Mouse (Mus musculus): ENCODE measurements around the gene Ube3a. TPM values are rescaled to one million over a fixed set of nuclear protein-coding genes. Genes with fewer than 3 reads are reported as not detected.

The Ube3a gene
- polyA plus RNA-seq, 1 experiment: 76.7 TPM

DNA sequence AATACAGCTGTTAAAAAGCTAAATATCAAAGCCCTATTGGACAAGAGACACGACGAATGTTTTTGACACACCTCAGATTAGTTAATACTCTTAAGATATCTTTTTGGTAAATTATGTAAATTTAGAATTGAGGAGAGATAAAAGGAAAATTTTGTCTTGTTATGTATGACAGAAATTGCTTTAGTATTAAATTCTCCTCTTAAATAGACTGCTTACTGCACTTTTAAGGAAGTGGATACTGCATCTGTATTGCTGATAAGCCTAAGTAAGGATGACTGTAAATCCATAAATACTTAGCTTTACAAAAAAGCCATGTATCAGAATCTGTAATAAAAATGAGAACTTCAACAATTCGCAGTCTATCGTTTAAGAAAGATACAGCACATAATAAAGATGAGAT is 1.8 kb downstream of the Ube3a start:
- H3K27me3 ChIP-seq (ENCODE audit: control insufficient read depth, insufficient read depth, low read length): no peaks in the 10 kb centered on the region
- no peaks in the 10 kb centered on the region for H3K36me3 ChIP-seq (ENCODE audit: control insufficient read depth, insufficient read depth, low read length)
- WGBS: 11% methylated on average over 4 of the region's 4 CpGs
- no peak overlapping the region for H3K27ac ChIP-seq (ENCODE audit: insufficient read depth, low read length)
- peaks cover 3% of the 10 kb centered on the region; the same call in 1 of the 2 replicates for H3K4me1 ChIP-seq (ENCODE audit: control insufficient read depth, insufficient read depth, insufficient read length)
- DNase-seq (ENCODE audit: low read depth in 1 of 2, low spot score in 2 of 2): no peak
- TF ChIP-seq CTCF (IDR thresholded peaks at IDR 0.05; ENCODE audit: extremely low read depth, insufficient read depth, insufficient read length, insufficient replicate concordance) (no peak), POLR2A (IDR thresholded peaks at IDR 0.05; ENCODE audit: low read depth, low read length) (no peak)
- H3K4me3 ChIP-seq (ENCODE audit: extremely low read depth, insufficient read depth, insufficient read length): no peak overlapping the region

DNA sequence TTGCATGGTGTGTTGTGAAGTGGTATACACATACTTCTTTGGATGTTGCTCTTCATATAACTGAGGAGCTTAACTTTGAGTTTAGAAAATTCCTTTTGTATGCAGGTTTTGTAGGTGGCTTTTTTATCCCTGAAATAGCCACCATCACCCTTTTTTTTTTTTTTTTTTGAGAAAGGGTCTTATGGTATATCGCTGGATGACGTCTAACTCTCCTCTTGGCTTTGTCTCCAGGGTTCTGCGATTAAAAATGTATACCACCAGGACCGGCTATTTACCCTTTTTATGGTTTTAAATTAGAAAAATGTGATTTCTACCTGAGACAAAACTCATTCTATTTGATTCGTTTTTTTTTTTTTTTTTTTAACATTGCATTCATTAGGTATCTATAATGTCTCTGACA is 2.2 kb downstream of the Ube3a start:
- Histone ChIP-seq H3K4me1 (ENCODE audit: control insufficient read depth, insufficient read depth, insufficient read length) (peaks cover 3% of the 10 kb centered on the region; the same call in 1 of the 2 replicates), H3K36me3 (ENCODE audit: control insufficient read depth, insufficient read depth, low read length) (no peaks in the 10 kb centered on the region), H3K27ac (ENCODE audit: insufficient read depth, low read length) (no peak overlapping the region), H3K27me3 (ENCODE audit: control insufficient read depth, insufficient read depth, low read length) (no peaks in the 10 kb centered on the region), H3K4me3 (ENCODE audit: extremely low read depth, insufficient read depth, insufficient read length) (no peak overlapping the region)
- TF ChIP-seq CTCF (IDR thresholded peaks at IDR 0.05; ENCODE audit: extremely low read depth, insufficient read depth, insufficient read length, insufficient replicate concordance) (no peak), POLR2A (IDR thresholded peaks at IDR 0.05; ENCODE audit: low read depth, low read length) (no peak)
- WGBS: 73% methylated on average over 5 of the region's 5 CpGs
- no peak for DNase-seq (ENCODE audit: low read depth in 1 of 2, low spot score in 2 of 2)

DNA sequence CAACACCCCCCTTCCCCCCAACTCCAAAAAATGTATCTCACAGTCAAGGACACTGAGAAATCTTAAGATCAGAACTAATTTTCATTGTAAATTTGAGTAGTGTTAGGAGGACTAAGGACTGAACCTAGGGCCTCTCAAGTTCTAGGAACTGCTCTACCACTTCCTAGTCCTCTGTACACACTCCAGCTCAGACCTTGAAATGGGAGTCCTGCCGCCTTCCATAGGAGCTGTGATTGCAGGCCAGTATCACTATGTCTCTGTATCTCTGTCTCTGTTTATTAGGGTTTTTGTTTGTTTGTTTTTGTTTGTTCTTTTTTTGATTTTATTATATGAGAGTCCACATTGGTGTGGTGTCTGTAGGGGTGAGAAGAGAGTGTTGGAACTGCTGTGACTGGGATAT is 3.4 kb downstream of the Ube3a start:
- no peak for TF ChIP-seq CTCF (IDR thresholded peaks at IDR 0.05; ENCODE audit: extremely low read depth, insufficient read depth, insufficient read length, insufficient replicate concordance)
- TF ChIP-seq POLR2A (IDR thresholded peaks at IDR 0.05; ENCODE audit: low read depth, low read length): no peak
- H3K27ac ChIP-seq (ENCODE audit: insufficient read depth, low read length): no peak overlapping the region
- H3K27me3 ChIP-seq (ENCODE audit: control insufficient read depth, insufficient read depth, low read length): no peaks in the 10 kb centered on the region
- DNase-seq (ENCODE audit: low read depth in 1 of 2, low spot score in 2 of 2): no peak
- WGBS: 64% methylated on average over 1 of the region's 1 CpGs
- H3K4me1 ChIP-seq (ENCODE audit: control insufficient read depth, insufficient read depth, insufficient read length): peaks cover 3% of the 10 kb centered on the region; the same call in 1 of the 2 replicates
- no peaks in the 10 kb centered on the region for H3K36me3 ChIP-seq (ENCODE audit: control insufficient read depth, insufficient read depth, low read length)
- no peak overlapping the region for H3K4me3 ChIP-seq (ENCODE audit: extremely low read depth, insufficient read depth, insufficient read length)

DNA sequence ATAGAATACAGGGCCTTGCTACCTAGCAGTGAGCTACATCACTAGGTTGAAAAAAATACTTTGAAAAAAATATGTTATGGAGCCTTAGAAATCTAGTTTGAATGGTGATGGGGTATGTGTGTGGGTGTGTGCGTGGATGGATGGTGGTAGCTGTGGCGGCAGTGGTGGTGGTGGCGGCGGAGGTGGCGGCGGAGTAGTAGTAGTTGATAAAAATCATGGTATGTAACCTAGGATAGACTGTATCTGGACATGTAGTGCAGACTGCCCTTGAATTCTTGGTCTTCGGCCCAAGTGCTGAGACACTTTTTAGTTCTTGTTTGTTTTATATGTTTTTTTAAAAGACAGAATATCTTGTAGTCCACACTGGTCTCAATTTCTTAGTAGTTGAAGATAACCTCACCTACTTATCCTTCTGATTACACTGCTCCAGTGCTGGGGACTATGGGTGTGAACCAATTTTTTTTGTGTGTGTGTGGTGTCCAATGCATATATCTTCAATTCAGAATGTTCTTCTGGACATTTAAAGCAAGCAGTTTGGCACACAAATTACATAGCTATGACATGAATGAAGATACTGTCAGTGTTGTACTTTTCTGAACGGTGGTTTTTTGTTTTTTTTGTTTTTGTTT is 6.3 kb downstream of the Ube3a start:
- peaks cover 3% of the 10 kb centered on the region; the same call in 1 of the 2 replicates for H3K4me1 ChIP-seq (ENCODE audit: control insufficient read depth, insufficient read depth, insufficient read length)
- DNase-seq (ENCODE audit: low read depth in 1 of 2, low spot score in 2 of 2): no peak
- no peaks in the 10 kb centered on the region for H3K27me3 ChIP-seq (ENCODE audit: control insufficient read depth, insufficient read depth, low read length)
- no peak for TF ChIP-seq CTCF (IDR thresholded peaks at IDR 0.05; ENCODE audit: extremely low read depth, insufficient read depth, insufficient read length, insufficient replicate concordance)
- TF ChIP-seq POLR2A (IDR thresholded peaks at IDR 0.05; ENCODE audit: low read depth, low read length): no peak
- no peak overlapping the region for H3K27ac ChIP-seq (ENCODE audit: insufficient read depth, low read length)
- no peak overlapping the region for H3K4me3 ChIP-seq (ENCODE audit: extremely low read depth, insufficient read depth, insufficient read length)
- no peaks in the 10 kb centered on the region for H3K36me3 ChIP-seq (ENCODE audit: control insufficient read depth, insufficient read depth, low read length)
- 85% methylated on average over 8 of the region's 8 CpGs for WGBS

DNA sequence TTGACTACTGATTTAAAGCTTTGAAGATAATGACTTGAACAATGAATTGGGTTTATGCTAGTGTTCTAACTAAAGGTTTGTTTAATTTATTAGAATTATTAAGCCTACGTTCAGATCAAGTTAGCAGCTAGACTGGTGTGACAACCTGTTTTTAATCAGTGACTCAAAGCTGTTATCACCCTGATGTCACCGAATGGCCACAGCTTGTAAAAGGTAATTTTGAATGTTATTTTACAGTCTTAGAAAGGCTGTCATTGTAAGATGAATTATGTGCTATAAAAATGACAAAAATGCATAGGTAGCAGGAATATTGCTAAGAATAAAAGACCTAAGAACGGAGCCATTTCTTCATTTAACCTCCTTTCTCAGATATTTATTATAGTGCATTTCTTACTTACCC is 14.7 kb downstream of the Ube3a start:
- Histone ChIP-seq H3K4me3 (ENCODE audit: extremely low read depth, insufficient read depth, insufficient read length) (no peak overlapping the region), H3K4me1 (ENCODE audit: control insufficient read depth, insufficient read depth, insufficient read length) (no peaks in the 10 kb centered on the region), H3K27ac (ENCODE audit: insufficient read depth, low read length) (no peak overlapping the region), H3K27me3 (ENCODE audit: control insufficient read depth, insufficient read depth, low read length) (no peaks in the 10 kb centered on the region), H3K36me3 (ENCODE audit: control insufficient read depth, insufficient read depth, low read length) (0 out of 2 replicates have a peak, but pooled peaks cover 1% of the 10 kb centered on the region)
- 90% methylated on average over 3 of the region's 3 CpGs for WGBS
- TF ChIP-seq POLR2A (IDR thresholded peaks at IDR 0.05; ENCODE audit: low read depth, low read length): no peak
- TF ChIP-seq CTCF (IDR thresholded peaks at IDR 0.05; ENCODE audit: extremely low read depth, insufficient read depth, insufficient read length, insufficient replicate concordance): no peak
- no peak for DNase-seq (ENCODE audit: low read depth in 1 of 2, low spot score in 2 of 2)

DNA sequence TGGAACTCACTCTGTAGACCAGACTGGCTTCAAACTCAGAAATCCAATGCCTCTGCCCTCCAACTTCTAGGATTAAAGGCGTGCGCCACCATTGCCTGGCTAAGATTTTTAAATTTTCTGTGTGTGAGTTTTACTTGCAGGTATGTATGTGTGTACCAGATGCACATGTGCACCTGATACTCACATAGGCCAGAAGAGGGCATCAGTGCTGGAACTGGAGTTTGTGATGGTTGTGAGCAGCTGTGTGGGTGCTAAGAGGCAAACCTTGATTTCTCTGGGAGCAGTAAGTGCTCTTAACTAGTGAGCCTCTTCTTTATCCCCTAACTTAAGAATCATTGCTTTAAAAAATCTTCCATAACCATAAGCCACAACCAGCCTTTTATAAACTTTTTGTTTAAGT is 17.0 kb downstream of the Ube3a start:
- over 99% methylated on average over 2 of the region's 2 CpGs for WGBS
- Histone ChIP-seq H3K4me1 (ENCODE audit: control insufficient read depth, insufficient read depth, insufficient read length) (no peaks in the 10 kb centered on the region), H3K27ac (ENCODE audit: insufficient read depth, low read length) (no peak overlapping the region), H3K36me3 (ENCODE audit: control insufficient read depth, insufficient read depth, low read length) (0 out of 2 replicates have a peak, but pooled peaks cover 1% of the 10 kb centered on the region), H3K4me3 (ENCODE audit: extremely low read depth, insufficient read depth, insufficient read length) (no peak overlapping the region), H3K27me3 (ENCODE audit: control insufficient read depth, insufficient read depth, low read length) (no peaks in the 10 kb centered on the region)
- no peak for DNase-seq (ENCODE audit: low read depth in 1 of 2, low spot score in 2 of 2)
- no peak for TF ChIP-seq POLR2A (IDR thresholded peaks at IDR 0.05; ENCODE audit: low read depth, low read length)
- TF ChIP-seq CTCF (IDR thresholded peaks at IDR 0.05; ENCODE audit: extremely low read depth, insufficient read depth, insufficient read length, insufficient replicate concordance): peak; percentile 1; the same call in 1 of the 2 replicates

DNA sequence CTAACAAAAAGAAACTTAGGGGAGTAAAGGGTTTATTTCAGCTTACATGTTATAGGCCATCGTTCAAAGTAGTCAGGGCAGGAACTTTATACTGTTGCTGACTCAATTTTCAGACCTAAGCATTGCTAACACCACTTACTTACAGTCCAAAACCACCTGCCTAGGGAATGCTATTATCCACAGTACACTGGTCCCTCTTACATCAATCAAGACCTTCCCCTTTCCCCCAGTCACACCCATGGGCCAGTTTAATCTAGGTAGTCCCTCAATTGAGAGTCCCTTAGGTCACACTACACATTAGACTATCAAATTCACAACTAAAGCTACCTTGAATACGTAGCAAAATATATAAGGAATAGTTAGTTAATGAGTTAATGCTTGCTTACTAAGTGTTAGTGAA is 24.8 kb downstream of the Ube3a start:
- no peak for DNase-seq (ENCODE audit: low read depth in 1 of 2, low spot score in 2 of 2)
- Histone ChIP-seq H3K27ac (ENCODE audit: insufficient read depth, low read length) (no peak overlapping the region), H3K4me3 (ENCODE audit: extremely low read depth, insufficient read depth, insufficient read length) (no peak overlapping the region), H3K4me1 (ENCODE audit: control insufficient read depth, insufficient read depth, insufficient read length) (no peaks in the 10 kb centered on the region), H3K36me3 (ENCODE audit: control insufficient read depth, insufficient read depth, low read length) (no peaks in the 10 kb centered on the region; the same call in 1 of the 2 replicates), H3K27me3 (ENCODE audit: control insufficient read depth, insufficient read depth, low read length) (no peaks in the 10 kb centered on the region)
- TF ChIP-seq CTCF (IDR thresholded peaks at IDR 0.05; ENCODE audit: extremely low read depth, insufficient read depth, insufficient read length, insufficient replicate concordance) (no peak), POLR2A (IDR thresholded peaks at IDR 0.05; ENCODE audit: low read depth, low read length) (no peak)
- 95% methylated on average over 2 of the region's 2 CpGs for WGBS
